In genomic region chr4:66414778-66415177, GRCm38 (mm10) we compare ENCODE assay signal across 19 mouse cellular contexts. TPM values are rescaled to one million over a fixed set of nuclear protein-coding genes. Genes with fewer than 3 reads are reported as not detected.
DNase-seq lines count a peak whose midpoint lies in the region; ATAC-seq and TF ChIP-seq lines count a peak whose summit lies in the region.
"Had no signal": no experiment of that assay in that cellular context is flagged by ENCODE, and none has a peak within 500 bp of the region (broad histone marks: within the 10 kb centered on the region; RNA-seq: fewer than 3 reads in every experiment).

No protein-coding gene starts in this region.

- TF ChIP-seq EP300 in heart, postnatal 0 days (IDR thresholded peaks at IDR 0.05; ENCODE audit: low read depth), result no peak

- intact Hi-C loops in heart, postnatal 36 days (cut with DNase I), result no loop called here
- intact Hi-C loops in left cerebral cortex, postnatal 36 days (cut with DNase I), result no loop called here

- no peaks in the 10 kb centered on the region for H3K4me1 ChIP-seq in heart, postnatal 0 days (ENCODE audit: control insufficient read depth, insufficient read depth)
- no peaks in the 10 kb centered on the region for H3K4me1 ChIP-seq in lung, adult 2 months (ENCODE audit: control insufficient read depth, insufficient read depth, low read length)
- no peaks in the 10 kb centered on the region for H3K4me1 ChIP-seq in ES-E14 (ENCODE audit: control insufficient read depth in 2 of 2, insufficient read depth in 2 of 2, low read length in 2 of 2, poor library complexity in 1 of 2)
- no peaks in the 10 kb centered on the region for H3K4me1 ChIP-seq in stomach, embryonic 14.5 days (ENCODE audit: control insufficient read depth, insufficient read depth, low read length)
- no peaks in the 10 kb centered on the region for H3K4me1 ChIP-seq in hindbrain, embryonic 11.5 days (replicated peaks; ENCODE audit: control insufficient read depth, insufficient read depth, low read length)
- H3K4me1 ChIP-seq: heart, embryonic 10.5 days had no signal

- no peaks in the 10 kb centered on the region for H3K27me3 ChIP-seq in heart, postnatal 0 days (ENCODE audit: control insufficient read depth, insufficient read depth, low read length)
- no peaks in the 10 kb centered on the region for H3K27me3 ChIP-seq in stomach, embryonic 14.5 days (ENCODE audit: control insufficient read depth, insufficient read depth, low read length)
- H3K27me3 ChIP-seq in hindbrain, embryonic 11.5 days (ENCODE audit: control insufficient read depth, insufficient read depth, low read length), result no peaks in the 10 kb centered on the region
- H3K27me3 ChIP-seq: forebrain, embryonic 13.5 days had no signal

- H3K36me3 ChIP-seq in heart, postnatal 0 days (replicated peaks; ENCODE audit: control insufficient read depth, insufficient read depth, low read length), result no peaks in the 10 kb centered on the region
- no peaks in the 10 kb centered on the region for H3K36me3 ChIP-seq in ES-E14 (ENCODE audit: control insufficient read depth, insufficient read depth, low read length, poor library complexity, severe bottlenecking)
- no peaks in the 10 kb centered on the region for H3K36me3 ChIP-seq in stomach, embryonic 14.5 days (ENCODE audit: control insufficient read depth, insufficient read depth, low read length)
- H3K36me3 ChIP-seq in hindbrain, embryonic 11.5 days (ENCODE audit: control insufficient read depth, insufficient read depth, low read length), result no peaks in the 10 kb centered on the region
- H3K36me3 ChIP-seq: G1E; heart, embryonic 10.5 days had no signal

- no peak for DNase-seq in heart, postnatal 0 days (ENCODE audit: low spot score)
- DNase-seq in heart, postnatal 36 days, result no peak
- DNase-seq in lung, adult 2 months, result no peak
- no peak for DNase-seq in lung, postnatal 14 days
- DNase-seq in ES-E14 (ENCODE audit: low read depth, low spot score), result no peak
- DNase-seq in hindbrain, embryonic 11.5 days (ENCODE audit: low spot score), result no peak
- DNase-seq in left cerebral cortex, postnatal 36 days (ENCODE audit: low spot score in 2 of 2), result no peak
- DNase-seq: B cell, adult 2 months; cerebellum, postnatal 25 days; gastrocnemius, postnatal 36 days; kidney, postnatal 4 days; liver had no signal

- in situ Hi-C loops in ES-E14 (cut with MboI; ENCODE audit: low sequenced_read_pairs in 2 of 2, unreplicated experiment in 2 of 2), result no loop called here

- TF ChIP-seq CTCF in heart, postnatal 0 days (IDR thresholded peaks at IDR 0.05; ENCODE audit: low read depth), result no peak
- TF ChIP-seq CTCF in lung, adult 2 months (IDR thresholded peaks at IDR 0.05; ENCODE audit: insufficient read depth, low read length), result no peak

- ATAC-seq in heart, postnatal 0 days (ENCODE audit: insufficient read depth, low read depth), result no peak
- ATAC-seq in stomach, embryonic 14.5 days (ENCODE audit: insufficient number of reproducible peaks, insufficient read depth, low FRiP score, low read depth), result no peak
- ATAC-seq in hindbrain, embryonic 11.5 days (ENCODE audit: low FRiP score), result no peak
- ATAC-seq: forebrain, embryonic 13.5 days had no signal

- no peak overlapping the region for H3K4me3 ChIP-seq in heart, postnatal 0 days (ENCODE audit: low read depth, low read length)
- peak overlapping the region; percentile 53 for H3K4me3 ChIP-seq in lung, adult 2 months (replicated peaks; ENCODE audit: extremely low read depth, low read depth, low read length)
- H3K4me3 ChIP-seq in ES-E14 (ENCODE audit: insufficient read depth in 1 of 2, low read depth in 1 of 2, low read length in 2 of 2, poor library complexity in 1 of 2, severe bottlenecking in 1 of 2), result no peak overlapping the region
- H3K4me3 ChIP-seq in stomach, embryonic 14.5 days (ENCODE audit: low read depth, low read length), result 0 out of 2 replicates have a peak overlapping the region, but pooled peaks have one; percentile 3
- no peak overlapping the region for H3K4me3 ChIP-seq in hindbrain, embryonic 11.5 days (ENCODE audit: low read depth, low read length)
- H3K4me3 ChIP-seq: forebrain, embryonic 13.5 days; heart, embryonic 10.5 days had no signal

- no peaks in the 10 kb centered on the region for H3K9me3 ChIP-seq in heart, postnatal 0 days (replicated peaks; ENCODE audit: control insufficient read depth, low read length)
- H3K9me3 ChIP-seq in ES-E14 (ENCODE audit: control insufficient read depth, insufficient read depth, low read depth, low read length), result no peaks in the 10 kb centered on the region
- no peaks in the 10 kb centered on the region for H3K9me3 ChIP-seq in stomach, embryonic 14.5 days (ENCODE audit: control insufficient read depth, low read depth, low read length)
- H3K9me3 ChIP-seq in hindbrain, embryonic 11.5 days (ENCODE audit: control insufficient read depth, low read length), result no peaks in the 10 kb centered on the region
- H3K9me3 ChIP-seq: forebrain, embryonic 13.5 days; heart, embryonic 10.5 days had no signal

- 63% methylated on average over 8 of the region's 8 CpGs for WGBS in heart, postnatal 0 days
- 38% methylated on average over 8 of the region's 8 CpGs for WGBS in lung, adult 2 months
- 57% methylated on average over 8 of the region's 8 CpGs for WGBS in stomach, embryonic 14.5 days
- 67% methylated on average over 8 of the region's 8 CpGs for WGBS in hindbrain, embryonic 11.5 days

- H3K27ac ChIP-seq in heart, postnatal 0 days (ENCODE audit: low read depth), result no peak overlapping the region
- H3K27ac ChIP-seq in ES-E14 (ENCODE audit: insufficient read depth, low read depth, low read length, poor library complexity, severe bottlenecking), result no peak overlapping the region
- H3K27ac ChIP-seq in stomach, embryonic 14.5 days (ENCODE audit: low read length), result no peak overlapping the region
- H3K27ac ChIP-seq in hindbrain, embryonic 11.5 days (ENCODE audit: low read depth, low read length), result no peak overlapping the region
- H3K27ac ChIP-seq: forebrain, embryonic 13.5 days; heart, embryonic 10.5 days; macrophage had no signal

- no peak for TF ChIP-seq POLR2A in lung, adult 2 months (IDR thresholded peaks at IDR 0.05; ENCODE audit: borderline replicate concordance, extremely low read depth, low read depth, low read length)

- H3K4me2 ChIP-seq in heart, postnatal 0 days (ENCODE audit: low read depth, low read length), result 0 out of 2 replicates have a peak overlapping the region, but pooled peaks have one; percentile 5
- no peak overlapping the region for H3K4me2 ChIP-seq in stomach, embryonic 14.5 days (replicated peaks; ENCODE audit: low read depth, low read length)
- H3K4me2 ChIP-seq in hindbrain, embryonic 11.5 days (replicated peaks; ENCODE audit: low read depth, low read length), result no peak overlapping the region
- H3K4me2 ChIP-seq: forebrain, embryonic 13.5 days; midbrain, embryonic 11.5 days had no signal

- H3K9ac ChIP-seq in heart, postnatal 0 days (replicated peaks; ENCODE audit: low read depth, low read length), result no peak overlapping the region
- no peak overlapping the region for H3K9ac ChIP-seq in ES-E14 (ENCODE audit: insufficient read depth, low read depth, low read length, poor library complexity, severe bottlenecking)
- H3K9ac ChIP-seq in stomach, embryonic 14.5 days (replicated peaks; ENCODE audit: low read depth, low read length), result no peak overlapping the region
- no peak overlapping the region for H3K9ac ChIP-seq in hindbrain, embryonic 11.5 days (ENCODE audit: low read depth, low read length)
- H3K9ac ChIP-seq: forebrain, embryonic 13.5 days had no signal

TF ChIP-seq in ES-E14, 5 proteins besides CTCF, POLR2A, EP300 and RAD21:
- TF ChIP-seq HCFC1 (IDR thresholded peaks at IDR 0.05; ENCODE audit: borderline replicate concordance, insufficient read depth, low read length) (no peak), CHD2 (IDR thresholded peaks at IDR 0.05; ENCODE audit: low read depth, low read length) (no peak), ZC3H11A (IDR thresholded peaks at IDR 0.05; ENCODE audit: borderline replicate concordance, low read depth, low read length) (no peak), ZNF384 (IDR thresholded peaks at IDR 0.05; ENCODE audit: low read depth, low read length) (no peak), MAFK (IDR thresholded peaks at IDR 0.05; ENCODE audit: insufficient read depth, low read depth, low read length) (0 out of 2 replicates have a peak, but pooled peaks have one; percentile 28)

RNA-seq across cellular contexts. Expression of gene Astn2, which starts 10.4 kb away (rescaled TPM):
- total RNA-seq in heart, postnatal 0 days (2014; rRNA removed; ENCODE audit: low replicate concordance), result 3.7 and 3.9 TPM in 2 replicates
- polyA plus RNA-seq in heart, postnatal 0 days (2015; fragmentation: Nextera tagmentation; extraction: Ambion mirVana), result 0.25 and 0.27 TPM in 2 replicates
- under 1 TPM; 0.72 to 0.81 TPM for total RNA-seq in heart, postnatal 36 days (2021)
- polyA plus RNA-seq in lung, adult 2 months (2012; rRNA removed), result 9.0 and 10.7 TPM in 2 replicates
- 0.04 and 0.16 TPM in 2 replicates for total RNA-seq in ES-E14 (2012; rRNA removed)
- polyA plus RNA-seq in stomach, embryonic 14.5 days (2014; fragmentation: Nextera tagmentation; extraction: Ambion mirVana), result 0.59 and 0.64 TPM in 2 replicates
- polyA plus RNA-seq in hindbrain, embryonic 11.5 days (2014; fragmentation: Nextera tagmentation; extraction: Ambion mirVana), result 0.68 and 1.2 TPM in 2 replicates
- total RNA-seq in left cerebral cortex, postnatal 36 days (2021), result 10 to 100 TPM; 39.3 to 44.0 TPM
- total RNA-seq: G1E; hematopoietic stem cell, adult 5-6 weeks had no signal
- polyA plus RNA-seq: G1E, macrophage had no signal

Comparison
In these comparisons a context has a peak if more than half of its experiments do, and no peak if none do; other contexts are left out.
1. H3K4me3 ChIP-seq: peak in lung, adult 2 months (single experiment) and stomach, embryonic 14.5 days (single experiment); none in heart, postnatal 0 days (single experiment), ES-E14 (0 of 2) and hindbrain, embryonic 11.5 days (single experiment).